Mouse (Mus musculus) spleen, adult 18-20 months (tissue): ENCODE measurements around the gene Tktl2.
A peak's percentile ranks its signal among the peaks of the same experiment; 100 is the strongest.

Experiments used
- DNase-seq, 2 experiments: peaks; one replicate each; pipeline ENCODE4 v3.0.0; 2022; ENCODE audit warnings: mixed read lengths in 2 of 2

The Tktl2 gene

GRCm38 (mm10) chr8:66511537-66511936 lies at the start of gene Tktl2:
Tktl2 (plus strand) TSS chr8:66511756.
- no peak for DNase-seq

GRCm38 (mm10) chr8:66469821-66470220 lies 41.7 kb upstream of the Tktl2 start:
- no peak for DNase-seq

- DNase-seq = no peak
These were observed 34.7 kb upstream of the Tktl2 start for GRCm38 (mm10) chr8:66476880-66477279.

GRCm38 (mm10) chr8:66486084-66486763 lies 25.3 kb upstream of the Tktl2 start, which contains the start of gene Tma16:
Tma16 (minus strand) TSS chr8:66486530.
- DNase-seq = peak; percentile 57 to 77

GRCm38 (mm10) chr8:66488556-66488955 lies 23.0 kb upstream of the Tktl2 start:
- no peak for DNase-seq

- no peak for DNase-seq
These were observed 20.9 kb upstream of the Tktl2 start for GRCm38 (mm10) chr8:66490624-66491023.

- DNase-seq = no peak
These were observed 17.1 kb upstream of the Tktl2 start for GRCm38 (mm10) chr8:66494496-66494895.

- peak; percentile 38 to 77 for DNase-seq
These were observed 15.8 kb upstream of the Tktl2 start for GRCm38 (mm10) chr8:66495726-66496125.

- peak in 1 of 2 experiments; percentile 21 for DNase-seq
These were observed 14.5 kb upstream of the Tktl2 start for GRCm38 (mm10) chr8:66496998-66497577.

GRCm38 (mm10) chr8:66503381-66503780 lies 8.2 kb upstream of the Tktl2 start:
- no peak for DNase-seq

- no peak for DNase-seq
These were observed 7.6 kb downstream of the Tktl2 start for GRCm38 (mm10) chr8:66519149-66519548.

- DNase-seq = no peak
These were observed 9.0 kb downstream of the Tktl2 start for GRCm38 (mm10) chr8:66520576-66520975.

- DNase-seq = no peak
These were observed 38.5 kb downstream of the Tktl2 start for GRCm38 (mm10) chr8:66550092-66550491.
